Mouse (Mus musculus) heart, adult 8-10 months (tissue): ENCODE measurements around the gene Nlrp3. TPM values are rescaled to one million over a fixed set of nuclear protein-coding genes. Genes with fewer than 3 reads are reported as not detected.

ENCODE experiments used
- DNase-seq: peaks from one replicate; pipeline ENCODE4 v3.0.0; 2022; ENCODE audit warnings: low spot score
- total RNA-seq, 4 experiments: library from RNA; stranded (reverse); gene quantifications; 2 replicates each; pipeline ENCODE4 v1.2.4; 2022

The Nlrp3 gene
- under 1 TPM; 0.25 to 0.92 (median 0.43) TPM for total RNA-seq

- DNase-seq = peak; percentile 19
Observed at GRCm38 (mm10) chr11:59541324-59541723, at the start of gene Nlrp3. TSS of gene Nlrp3 (plus strand) at chr11:59541568.

GRCm38 (mm10) chr11:59496672-59497310 is 44.6 kb upstream of the Nlrp3 start:
- DNase-seq = no peak

- DNase-seq = no peak
Observed at GRCm38 (mm10) chr11:59497747-59498146, 43.6 kb upstream of the Nlrp3 start.

GRCm38 (mm10) chr11:59501978-59502700 is 39.2 kb upstream of the Nlrp3 start:
- DNase-seq = no peak

GRCm38 (mm10) chr11:59505351-59505838 is 36.0 kb upstream of the Nlrp3 start:
- peak; percentile 27 for DNase-seq

- DNase-seq = peak; percentile 91
Observed at GRCm38 (mm10) chr11:59505839-59506712, 35.3 kb upstream of the Nlrp3 start.

GRCm38 (mm10) chr11:59506713-59507074 is 34.7 kb upstream of the Nlrp3 start:
- DNase-seq = no peak

- DNase-seq = no peak
Observed at GRCm38 (mm10) chr11:59511558-59511957, 29.8 kb upstream of the Nlrp3 start.

- DNase-seq = no peak
Observed at GRCm38 (mm10) chr11:59512733-59513132, 28.6 kb upstream of the Nlrp3 start.

- no peak for DNase-seq
Observed at GRCm38 (mm10) chr11:59513556-59513955, 27.8 kb upstream of the Nlrp3 start.

- peak; percentile 19 for DNase-seq
Observed at GRCm38 (mm10) chr11:59514381-59514780, 27.0 kb upstream of the Nlrp3 start.

- DNase-seq = no peak
Observed at GRCm38 (mm10) chr11:59514789-59515188, 26.6 kb upstream of the Nlrp3 start.

- DNase-seq = no peak
Observed at GRCm38 (mm10) chr11:59517441-59517840, 23.9 kb upstream of the Nlrp3 start.

GRCm38 (mm10) chr11:59518226-59518625 is 23.1 kb upstream of the Nlrp3 start:
- no peak for DNase-seq

GRCm38 (mm10) chr11:59519741-59520495 is 21.4 kb upstream of the Nlrp3 start:
- DNase-seq = no peak

- no peak for DNase-seq
Observed at GRCm38 (mm10) chr11:59524150-59524549, 17.2 kb upstream of the Nlrp3 start.

GRCm38 (mm10) chr11:59525237-59525636 is 16.1 kb upstream of the Nlrp3 start:
- peak; percentile 73 for DNase-seq

GRCm38 (mm10) chr11:59526472-59527080 is 14.8 kb upstream of the Nlrp3 start, which contains the start of gene Zkscan17:
TSS of gene Zkscan17 (minus strand) at chr11:59526751.
- DNase-seq = no peak

- no peak for DNase-seq
Observed at GRCm38 (mm10) chr11:59530221-59530620, 11.1 kb upstream of the Nlrp3 start.

- DNase-seq = no peak
Observed at GRCm38 (mm10) chr11:59530870-59531535, 10.4 kb upstream of the Nlrp3 start.
